Mouse (Mus musculus): ENCODE results near the gene Aen. TPM values are rescaled to one million over a fixed set of nuclear protein-coding genes. Genes with fewer than 3 reads are reported as not detected.

Aen gene
- polyA plus RNA-seq, 1 experiment from 2014 or later: 36.6 TPM

- ATAC-seq (ENCODE audit: insufficient number of reproducible peaks, low FRiP score, low TSS enrichment, low read depth): no peak
- H3K27ac ChIP-seq (replicated peaks): peak overlapping the region; percentile 55; the same call in 1 of the 2 replicates
- peak overlapping the region; percentile 99 for H3K4me3 ChIP-seq (replicated peaks)
- H3K4me1 ChIP-seq: peaks cover 21% of the 10 kb centered on the region
- peak overlapping the region; percentile 82 for H3K4me2 ChIP-seq (replicated peaks)
- H3K36me3 ChIP-seq: no peaks in the 10 kb centered on the region
- H3K27me3 ChIP-seq: peaks cover 2% of the 10 kb centered on the region
- H3K9me3 ChIP-seq (replicated peaks): no peaks in the 10 kb centered on the region
- WGBS: 50% methylated on average over 13 of the region's 13 CpGs
- H3K9ac ChIP-seq: no peak overlapping the region
Measured at GRCm38 (mm10) chr7:78895021-78895652, 517 bp upstream of the Aen start.

- WGBS: 89% methylated on average over 3 of the region's 3 CpGs
- no peaks in the 10 kb centered on the region for H3K27me3 ChIP-seq
- H3K36me3 ChIP-seq: peaks cover 9% of the 10 kb centered on the region
- H3K4me1 ChIP-seq: peaks cover 21% of the 10 kb centered on the region
- no peak overlapping the region for H3K4me2 ChIP-seq (replicated peaks)
- H3K9me3 ChIP-seq (replicated peaks): no peaks in the 10 kb centered on the region
- no peak overlapping the region for H3K27ac ChIP-seq (replicated peaks)
- H3K9ac ChIP-seq: no peak overlapping the region
- ATAC-seq (ENCODE audit: insufficient number of reproducible peaks, low FRiP score, low TSS enrichment, low read depth): no peak
- no peak overlapping the region for H3K4me3 ChIP-seq (replicated peaks)
Measured at GRCm38 (mm10) chr7:78897567-78897966, 1.9 kb downstream of the Aen start.

GRCm38 (mm10) chr7:78903174-78903870 is 7.7 kb downstream of the Aen start:
- Histone ChIP-seq H3K4me3 (replicated peaks) (no peak overlapping the region), H3K27me3 (no peaks in the 10 kb centered on the region), H3K9ac (no peak overlapping the region), H3K4me1 (no peaks in the 10 kb centered on the region), H3K36me3 (peaks cover 39% of the 10 kb centered on the region), H3K27ac (replicated peaks) (no peak overlapping the region), H3K4me2 (replicated peaks) (no peak overlapping the region), H3K9me3 (replicated peaks) (no peaks in the 10 kb centered on the region)
- ATAC-seq (ENCODE audit: insufficient number of reproducible peaks, low FRiP score, low TSS enrichment, low read depth): no peak
- WGBS: 86% methylated on average over 6 of the region's 6 CpGs

- no peak overlapping the region for H3K9ac ChIP-seq
- no peak overlapping the region for H3K27ac ChIP-seq (replicated peaks)
- H3K36me3 ChIP-seq: peaks cover 39% of the 10 kb centered on the region
- WGBS: 70% methylated on average over 2 of the region's 2 CpGs
- H3K4me2 ChIP-seq (replicated peaks): no peak overlapping the region
- no peak overlapping the region for H3K4me3 ChIP-seq (replicated peaks)
- no peaks in the 10 kb centered on the region for H3K4me1 ChIP-seq
- H3K27me3 ChIP-seq: no peaks in the 10 kb centered on the region
- H3K9me3 ChIP-seq (replicated peaks): no peaks in the 10 kb centered on the region
- no peak for ATAC-seq (ENCODE audit: insufficient number of reproducible peaks, low FRiP score, low TSS enrichment, low read depth)
Measured at GRCm38 (mm10) chr7:78904175-78904574, 8.5 kb downstream of the Aen start.

- Histone ChIP-seq H3K9me3 (replicated peaks) (no peaks in the 10 kb centered on the region), H3K27me3 (no peaks in the 10 kb centered on the region), H3K36me3 (peaks cover 19% of the 10 kb centered on the region), H3K9ac (no peak overlapping the region), H3K4me3 (replicated peaks) (no peak overlapping the region), H3K4me2 (replicated peaks) (no peak overlapping the region), H3K27ac (replicated peaks) (no peak overlapping the region), H3K4me1 (peaks cover 18% of the 10 kb centered on the region)
- 67% methylated on average over 6 of the region's 6 CpGs for WGBS
- no peak for ATAC-seq (ENCODE audit: insufficient number of reproducible peaks, low FRiP score, low TSS enrichment, low read depth)
Measured at GRCm38 (mm10) chr7:78909026-78909425, 13.4 kb downstream of the Aen start.

GRCm38 (mm10) chr7:78910336-78911098 is 14.9 kb downstream of the Aen start:
- H3K4me3 ChIP-seq (replicated peaks): no peak overlapping the region
- H3K36me3 ChIP-seq: peaks cover 16% of the 10 kb centered on the region
- WGBS: 40% methylated on average over 6 of the region's 6 CpGs
- no peak overlapping the region for H3K4me2 ChIP-seq (replicated peaks)
- H3K27me3 ChIP-seq: no peaks in the 10 kb centered on the region
- peaks cover 18% of the 10 kb centered on the region for H3K4me1 ChIP-seq
- no peak overlapping the region for H3K27ac ChIP-seq (replicated peaks)
- no peak for ATAC-seq (ENCODE audit: insufficient number of reproducible peaks, low FRiP score, low TSS enrichment, low read depth)
- no peaks in the 10 kb centered on the region for H3K9me3 ChIP-seq (replicated peaks)
- H3K9ac ChIP-seq: no peak overlapping the region

GRCm38 (mm10) chr7:78911209-78911608 is 15.6 kb downstream of the Aen start:
- Histone ChIP-seq H3K4me1 (peaks cover 18% of the 10 kb centered on the region), H3K27me3 (no peaks in the 10 kb centered on the region)
- 87% methylated on average over 4 of the region's 4 CpGs for WGBS

GRCm38 (mm10) chr7:78912253-78912973 is 16.8 kb downstream of the Aen start:
- Histone ChIP-seq H3K27ac (replicated peaks) (no peak overlapping the region), H3K4me2 (replicated peaks) (peak overlapping the region; percentile 40), H3K27me3 (no peaks in the 10 kb centered on the region), H3K36me3 (no peaks in the 10 kb centered on the region), H3K9ac (no peak overlapping the region), H3K4me1 (peaks cover 18% of the 10 kb centered on the region), H3K9me3 (replicated peaks) (no peaks in the 10 kb centered on the region), H3K4me3 (replicated peaks) (peak overlapping the region; percentile 22)
- 18% methylated on average over 20 of the region's 20 CpGs for WGBS
- no peak for ATAC-seq (ENCODE audit: insufficient number of reproducible peaks, low FRiP score, low TSS enrichment, low read depth)

More at GRCm38 (mm10) chr7:78911209-78911608, 15.6 kb downstream of the Aen start:
- Histone ChIP-seq H3K4me3 (replicated peaks) (no peak overlapping the region), H3K4me2 (replicated peaks) (no peak overlapping the region), H3K36me3 (peaks cover 11% of the 10 kb centered on the region), H3K9me3 (replicated peaks) (no peaks in the 10 kb centered on the region), H3K27ac (replicated peaks) (no peak overlapping the region), H3K9ac (no peak overlapping the region)
- ATAC-seq (ENCODE audit: insufficient number of reproducible peaks, low FRiP score, low TSS enrichment, low read depth): no peak

GRCm38 (mm10) chr7:78912974-78913474 is 17.4 kb downstream of the Aen start, which contains the start of gene Isg20:
Isg20 (plus strand) TSS chr7:78913424.
- Histone ChIP-seq H3K4me2 (replicated peaks) (peak within 1 kb of the TSS; percentile 40), H3K27me3 (no peaks in the 10 kb centered on the region), H3K9ac (no peak within 1 kb of the TSS), H3K4me3 (replicated peaks) (peak within 1 kb of the TSS; percentile 22), H3K27ac (replicated peaks) (peak within 1 kb of the TSS; percentile 60; the same call in 1 of the 2 replicates), H3K4me1 (peaks cover 18% of the 10 kb centered on the region), H3K9me3 (replicated peaks) (no peaks in the 10 kb centered on the region), H3K36me3 (no peaks in the 10 kb centered on the region)
- ATAC-seq (ENCODE audit: insufficient number of reproducible peaks, low FRiP score, low TSS enrichment, low read depth): no peak
- WGBS: 72% methylated on average over 5 of the region's 5 CpGs

- Histone ChIP-seq H3K27ac (replicated peaks) (peak overlapping the region; percentile 60; the same call in 1 of the 2 replicates), H3K4me3 (replicated peaks) (peak overlapping the region; percentile 17; the same call in 1 of the 2 replicates), H3K9ac (no peak overlapping the region), H3K9me3 (replicated peaks) (no peaks in the 10 kb centered on the region), H3K36me3 (no peaks in the 10 kb centered on the region), H3K27me3 (no peaks in the 10 kb centered on the region), H3K4me1 (peaks cover 18% of the 10 kb centered on the region), H3K4me2 (replicated peaks) (peak overlapping the region; percentile 31)
- no peak for ATAC-seq (ENCODE audit: insufficient number of reproducible peaks, low FRiP score, low TSS enrichment, low read depth)
- WGBS: 69% methylated on average over 19 of the region's 19 CpGs
Measured at GRCm38 (mm10) chr7:78913649-78914544, 18.2 kb downstream of the Aen start.

All from embryonic facial prominence, embryonic 15.5 days (tissue).